Mouse (Mus musculus) mouse trophoblast stem cell (cell line): Measurements from ENCODE around the gene Slc2a4.
"Not testable (repeated sequence)": the region's sequence is repeated elsewhere in the genome, so short reads cannot be mapped to it uniquely, and the experiment has no call there.

Experiments
- in situ Hi-C, 2 experiments: fragments of 300-500 bp; cut with MseI, MboI; formaldehyde crosslinking; loops; 2 replicates in 1 of 2; 3 replicates in 1 of 2; pipeline ENCODE4 v1.15.1; 2025

Gene Slc2a4

GRCm38 (mm10) chr11:69970775-69971174, 22.8 kb upstream of the Slc2a4 start:
- in situ Hi-C loops: no loop called here

- in situ Hi-C loops: no loop called here
Measured at GRCm38 (mm10) chr11:69970222-69970621, 22.2 kb upstream of the Slc2a4 start.

GRCm38 (mm10) chr11:69968793-69969192, 20.8 kb upstream of the Slc2a4 start:
- in situ Hi-C loops: no loop called here

GRCm38 (mm10) chr11:69966860-69967517, 19.0 kb upstream of the Slc2a4 start:
- in situ Hi-C loops: no loop called here

- in situ Hi-C loops: no loop called here
Measured at GRCm38 (mm10) chr11:69966006-69966859, 18.2 kb upstream of the Slc2a4 start.

- in situ Hi-C loops: no loop called here
Measured at GRCm38 (mm10) chr11:69965271-69966005, 17.4 kb upstream of the Slc2a4 start.

GRCm38 (mm10) chr11:69964650-69965270, 16.8 kb upstream of the Slc2a4 start, which contains the start of gene Cldn7:
Gene Cldn7, plus strand, starts transcription at chr11:69964779.
- in situ Hi-C loops: loop anchor here in 1 of 2 experiments (5.0 kb wide), 1 partner anchor 37 kb away; no protein-coding TSS in a partner anchor

GRCm38 (mm10) chr11:69961841-69962240, 13.9 kb upstream of the Slc2a4 start:
- in situ Hi-C loops: loop anchor here in 1 of 2 experiments (5.0 kb wide), 1 partner anchor 35 kb away; no protein-coding TSS in a partner anchor

GRCm38 (mm10) chr11:69960616-69961015, 12.6 kb upstream of the Slc2a4 start:
- in situ Hi-C loops: loop anchor here in 1 of 2 experiments (5.0 kb wide), 1 partner anchor 33 kb away; no protein-coding TSS in a partner anchor

GRCm38 (mm10) chr11:69956218-69956617, 8.2 kb upstream of the Slc2a4 start:
- in situ Hi-C loops: no loop called here

GRCm38 (mm10) chr11:69955618-69956017, 7.6 kb upstream of the Slc2a4 start:
- in situ Hi-C loops: not testable (repeated sequence)

GRCm38 (mm10) chr11:69953267-69953915, 5.4 kb upstream of the Slc2a4 start:
- in situ Hi-C loops: no loop called here

- in situ Hi-C loops: no loop called here
Measured at GRCm38 (mm10) chr11:69952274-69952673, 4.3 kb upstream of the Slc2a4 start.

- in situ Hi-C loops: no loop called here
Measured at GRCm38 (mm10) chr11:69950807-69951459, 2.9 kb upstream of the Slc2a4 start.

GRCm38 (mm10) chr11:69948763-69949150, 769 bp upstream of the Slc2a4 start:
- in situ Hi-C loops: no loop called here

- in situ Hi-C loops: no loop called here
Measured at GRCm38 (mm10) chr11:69947337-69948065, 487 bp downstream of the Slc2a4 start.

- in situ Hi-C loops: no loop called here
Measured at GRCm38 (mm10) chr11:69945997-69946891, 1.7 kb downstream of the Slc2a4 start.

GRCm38 (mm10) chr11:69945216-69945615, 2.8 kb downstream of the Slc2a4 start:
- in situ Hi-C loops: no loop called here

- in situ Hi-C loops: no loop called here
Measured at GRCm38 (mm10) chr11:69940962-69941361, 7.0 kb downstream of the Slc2a4 start.
